Mouse (Mus musculus) forebrain, embryonic 13.5 days (tissue): ENCODE results near the gene Apof. TPM values are rescaled to one million over a fixed set of nuclear protein-coding genes. Genes with fewer than 3 reads are reported as not detected.
A peak's percentile ranks its signal among the peaks of the same experiment; 100 is the strongest.
"Not testable (repeated sequence)": the region's sequence is repeated elsewhere in the genome, so short reads cannot be mapped to it uniquely, and the experiment has no call there.

Experiments
- ATAC-seq: fragments of 200-750 bp; cut with Nextera tagmentation; 2 replicates; pipeline ENCODE4 v1.8.0; 2017
- H3K27ac ChIP-seq: fragments of 300-500 bp; sonication (generic); 2 replicates; pipeline ENCODE4 v1.5.1; 2015; ENCODE audit warnings: inconsistent platforms, mild to moderate bottlenecking, moderate library complexity
- H3K27me3 ChIP-seq: fragments of 300-500 bp; sonication (generic); 2 replicates; pipeline ENCODE4 v1.6.1; 2015; ENCODE audit warnings: mild to moderate bottlenecking, inconsistent platforms
- H3K36me3 ChIP-seq: fragments of 300-500 bp; sonication (generic); 2 replicates; pipeline ENCODE4 v1.6.1; 2015; ENCODE audit warnings: mild to moderate bottlenecking, inconsistent platforms; ENCODE audit not compliant: poor library complexity, severe bottlenecking
- H3K4me1 ChIP-seq: fragments of 300-500 bp; sonication (generic); 2 replicates; pipeline ENCODE4 v1.6.1; 2015; ENCODE audit warnings: inconsistent platforms
- H3K4me2 ChIP-seq: fragments of 300-500 bp; sonication (generic); 2 replicates; pipeline ENCODE4 v1.6.1; 2015; ENCODE audit warnings: inconsistent platforms, mild to moderate bottlenecking, moderate library complexity
- H3K4me3 ChIP-seq: fragments of 300-500 bp; sonication (generic); 2 replicates; pipeline ENCODE4 v1.5.1; 2015; ENCODE audit warnings: mild to moderate bottlenecking, inconsistent platforms
- H3K9ac ChIP-seq: fragments of 300-500 bp; sonication (generic); 2 replicates; pipeline ENCODE4 v1.6.1; 2015; ENCODE audit warnings: mild to moderate bottlenecking, inconsistent platforms
- H3K9me3 ChIP-seq: fragments of 300-500 bp; sonication (generic); replicated peaks from 2 replicates; pipeline ENCODE4 v1.6.1; 2016; ENCODE audit warnings: inconsistent platforms
- WGBS: fragments of 180-500 bp; shearing (Covaris S2); methylation state at CpG from one replicate; pipeline ENCODE4 v1.1.7; 2015; 5-methylcytosine and 5-hydroxymethylcytosine counted together
- polyA plus RNA-seq: library from polyadenylated mRNA; unstranded; fragments of >200 nt; fragmentation: Nextera tagmentation; extraction: Ambion mirVana; gene quantifications from 2 replicates; pipeline ENCODE4 v1.2.1, GENCODE M21; 2015

The Apof gene
- polyA plus RNA-seq, 1 experiment from 2014 or later = not detected

- no peaks in the 10 kb centered on the region for H3K4me1 ChIP-seq
- no peak overlapping the region for H3K4me3 ChIP-seq
- H3K27ac ChIP-seq = no peak overlapping the region
- no peak overlapping the region for H3K9ac ChIP-seq
- H3K4me2 ChIP-seq = no peak overlapping the region
- no peaks in the 10 kb centered on the region for H3K9me3 ChIP-seq
- ATAC-seq = no peak
- peaks cover 77% of the 10 kb centered on the region for H3K36me3 ChIP-seq
- no peaks in the 10 kb centered on the region for H3K27me3 ChIP-seq
- 93% methylated on average over 14 of the region's 14 CpGs for WGBS
Observed at GRCm38 (mm10) chr10:128281682-128282081, 13.2 kb downstream of the Apof start.

- WGBS = 91% methylated on average over 20 of the region's 20 CpGs
- Histone ChIP-seq H3K4me1 (no peaks in the 10 kb centered on the region), H3K4me2 (no peak overlapping the region), H3K36me3 (peaks cover 80% of the 10 kb centered on the region), H3K9ac (no peak overlapping the region), H3K4me3 (no peak overlapping the region), H3K9me3 (no peaks in the 10 kb centered on the region), H3K27ac (no peak overlapping the region), H3K27me3 (no peaks in the 10 kb centered on the region)
- no peak for ATAC-seq
Observed at GRCm38 (mm10) chr10:128282886-128283450, 14.5 kb downstream of the Apof start.

GRCm38 (mm10) chr10:128283604-128284579 is 15.4 kb downstream of the Apof start:
- Histone ChIP-seq H3K27ac (no peak overlapping the region), H3K4me2 (no peak overlapping the region), H3K4me1 (no peaks in the 10 kb centered on the region), H3K27me3 (no peaks in the 10 kb centered on the region), H3K36me3 (peaks cover 81% of the 10 kb centered on the region), H3K9me3 (no peaks in the 10 kb centered on the region), H3K4me3 (no peak overlapping the region), H3K9ac (no peak overlapping the region; the same call in 1 of the 2 replicates)
- peak; percentile 57; the same call in 1 of the 2 replicates for ATAC-seq
- WGBS = 66% methylated on average over 31 of the region's 31 CpGs

- not testable (repeated sequence) for H3K27ac ChIP-seq, H3K9me3 ChIP-seq, H3K4me2 ChIP-seq, H3K4me3 ChIP-seq, H3K27me3 ChIP-seq, H3K9ac ChIP-seq, H3K4me1 ChIP-seq, ATAC-seq
- H3K36me3 ChIP-seq = peaks cover 61% of the 10 kb centered on the region
- 85% methylated on average over 1 of the region's 1 CpGs for WGBS
Observed at GRCm38 (mm10) chr10:128290594-128290993, 22.1 kb downstream of the Apof start.

GRCm38 (mm10) chr10:128296370-128297090 is 28.1 kb downstream of the Apof start:
- Histone ChIP-seq H3K27me3 (no peaks in the 10 kb centered on the region), H3K4me3 (no peak overlapping the region), H3K36me3 (peaks cover 16% of the 10 kb centered on the region), H3K9ac (no peak overlapping the region), H3K27ac (peak overlapping the region; percentile 8; the same call in 1 of the 2 replicates), H3K4me1 (peaks cover 6% of the 10 kb centered on the region), H3K4me2 (no peak overlapping the region), H3K9me3 (no peaks in the 10 kb centered on the region)
- 63% methylated on average over 13 of the region's 13 CpGs for WGBS
- ATAC-seq = no peak

- peaks cover 9% of the 10 kb centered on the region for H3K36me3 ChIP-seq
- H3K9ac ChIP-seq = no peak overlapping the region
- no peak for ATAC-seq
- 69% methylated on average over 4 of the region's 4 CpGs for WGBS
- no peaks in the 10 kb centered on the region for H3K27me3 ChIP-seq
- H3K9me3 ChIP-seq = no peaks in the 10 kb centered on the region
- H3K4me2 ChIP-seq = no peak overlapping the region
- no peak overlapping the region for H3K27ac ChIP-seq
- H3K4me3 ChIP-seq = no peak overlapping the region
- peaks cover 8% of the 10 kb centered on the region for H3K4me1 ChIP-seq
Observed at GRCm38 (mm10) chr10:128297221-128297620, 28.8 kb downstream of the Apof start.

GRCm38 (mm10) chr10:128297622-128298021 is 29.2 kb downstream of the Apof start:
- Histone ChIP-seq H3K27ac (0 out of 2 replicates have a peak overlapping the region, but pooled peaks have one; percentile 14), H3K4me2 (no peak overlapping the region), H3K9me3 (no peaks in the 10 kb centered on the region), H3K27me3 (no peaks in the 10 kb centered on the region), H3K4me1 (peaks cover 12% of the 10 kb centered on the region), H3K9ac (no peak overlapping the region), H3K36me3 (peaks cover 5% of the 10 kb centered on the region), H3K4me3 (no peak overlapping the region)
- WGBS = 79% methylated on average over 11 of the region's 11 CpGs
- no peak for ATAC-seq

- Histone ChIP-seq H3K36me3 (no peaks in the 10 kb centered on the region; the same call in 1 of the 2 replicates), H3K4me3 (no peak overlapping the region), H3K4me2 (no peak overlapping the region), H3K9ac (no peak overlapping the region), H3K9me3 (no peaks in the 10 kb centered on the region), H3K4me1 (peaks cover 13% of the 10 kb centered on the region), H3K27ac (no peak overlapping the region), H3K27me3 (no peaks in the 10 kb centered on the region)
- WGBS = 81% methylated on average over 6 of the region's 6 CpGs
- ATAC-seq = no peak
Observed at GRCm38 (mm10) chr10:128298243-128298642, 29.8 kb downstream of the Apof start.

GRCm38 (mm10) chr10:128298702-128299171 is 30.3 kb downstream of the Apof start, which contains the start of gene Il23a:
Gene Il23a (minus strand): TSS chr10:128298752.
- 0 out of 2 replicates have a peak within 1 kb of the TSS, but pooled peaks have one; percentile 14 for H3K27ac ChIP-seq
- no peak within 1 kb of the TSS for H3K4me2 ChIP-seq
- H3K9me3 ChIP-seq = no peaks in the 10 kb centered on the region
- 87% methylated on average over 11 of the region's 11 CpGs for WGBS
- no peaks in the 10 kb centered on the region for H3K27me3 ChIP-seq
- H3K4me1 ChIP-seq = peaks cover 14% of the 10 kb centered on the region
- H3K4me3 ChIP-seq = no peak within 1 kb of the TSS
- no peak within 1 kb of the TSS for H3K9ac ChIP-seq
- H3K36me3 ChIP-seq = no peaks in the 10 kb centered on the region
- no peak for ATAC-seq

GRCm38 (mm10) chr10:128302357-128302756 is 33.9 kb downstream of the Apof start:
- ATAC-seq = no peak
- peaks cover 4% of the 10 kb centered on the region; the same call in 1 of the 2 replicates for H3K36me3 ChIP-seq
- H3K4me1 ChIP-seq = peaks cover 17% of the 10 kb centered on the region
- 36% methylated on average over 3 of the region's 3 CpGs for WGBS
- H3K9me3 ChIP-seq = no peaks in the 10 kb centered on the region
- no peaks in the 10 kb centered on the region for H3K27me3 ChIP-seq
- H3K27ac ChIP-seq = peak overlapping the region; percentile 95
- peak overlapping the region; percentile 58 for H3K4me3 ChIP-seq
- peak overlapping the region; percentile 88 for H3K9ac ChIP-seq
- peak overlapping the region; percentile 82 for H3K4me2 ChIP-seq

GRCm38 (mm10) chr10:128302785-128303125 is 34.3 kb downstream of the Apof start:
- H3K27me3 ChIP-seq = no peaks in the 10 kb centered on the region
- H3K9ac ChIP-seq = peak overlapping the region; percentile 88
- ATAC-seq = peak; percentile 50
- peaks cover 17% of the 10 kb centered on the region for H3K4me1 ChIP-seq
- H3K4me2 ChIP-seq = peak overlapping the region; percentile 82
- under 1% methylated on average over 9 of the region's 9 CpGs for WGBS
- H3K27ac ChIP-seq = peak overlapping the region; percentile 95
- peak overlapping the region; percentile 58 for H3K4me3 ChIP-seq
- H3K9me3 ChIP-seq = no peaks in the 10 kb centered on the region
- H3K36me3 ChIP-seq = peaks cover 4% of the 10 kb centered on the region; the same call in 1 of the 2 replicates
